Mouse (Mus musculus) CD4-positive, CD25-positive, alpha-beta regulatory T cell, adult 4 months (primary cell): Measurements from ENCODE around the gene Ccnc. TPM values are rescaled to one million over a fixed set of nuclear protein-coding genes. Genes with fewer than 3 reads are reported as not detected.

Experiments
- ATAC-seq: one replicate; pipeline ENCODE4 v1.8.0; 2017
- polyA plus RNA-seq, 2 experiments: library from polyadenylated mRNA; unstranded; fragments of 100-300 nt; shearing (Covaris generic); gene quantifications; one replicate each; pipeline ENCODE4 v1.2.1; 2017

Gene Ccnc
- polyA plus RNA-seq, 2 experiments from 2014 or later, result 40.5 to 51.1 TPM

DNA sequence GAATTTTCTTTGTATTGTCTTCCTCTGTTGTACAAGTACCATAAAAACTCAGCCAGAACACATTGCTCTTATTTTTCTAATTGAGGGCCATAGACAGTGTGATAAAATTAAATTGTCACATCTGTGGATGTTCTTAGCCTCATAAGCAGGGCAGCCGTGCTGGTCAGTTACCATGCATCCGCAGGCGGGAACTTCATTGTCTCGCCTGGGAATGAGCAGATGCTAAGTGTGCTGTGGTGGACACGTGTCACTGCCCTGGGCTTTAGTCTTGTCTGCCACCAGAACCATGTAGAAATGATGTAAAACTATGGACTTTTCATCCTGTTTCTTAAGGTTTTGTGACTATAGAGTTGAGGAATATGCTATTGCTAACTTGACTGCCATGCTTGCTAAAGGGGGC is 79.7 kb downstream of the Ccnc start:
- no peak for ATAC-seq

Other genes with a start within 250 kb of the Ccnc start
- under 1 TPM in 1 of 2 experiments, not detected in 1; 0.26 TPM for gene Prdm13, start 41.7 kb upstream of the Ccnc start, polyA plus RNA-seq
- 10 to 100 TPM; 15.8 to 19.4 TPM for gene Usp45, start 39.5 kb downstream of the Ccnc start, polyA plus RNA-seq
- gene Tstd3, start 39.5 kb downstream of the Ccnc start, polyA plus RNA-seq, result 10 to 100 TPM; 21.9 to 27.0 TPM
- gene Pnisr, start 119.9 kb downstream of the Ccnc start, polyA plus RNA-seq, result 100 to 1,000 TPM; 219 to 256 TPM
- gene Coq3, start 152.0 kb downstream of the Ccnc start, polyA plus RNA-seq, result 10 to 100 TPM; 10.3 to 13.4 TPM
- gene Faxc, start 203.6 kb downstream of the Ccnc start, polyA plus RNA-seq, result not detected